Mouse (Mus musculus): ENCODE data around the gene Sdhb. TPM values are rescaled to one million over a fixed set of nuclear protein-coding genes. Genes with fewer than 3 reads are reported as not detected.

Gene Sdhb
- 100 to 1,000 TPM; 197 to 203 TPM for total RNA-seq (2021)

- peak; percentile 97 to 98 for DNase-seq (ENCODE audit: extremely low spot score in 1 of 2, low spot score in 2 of 2)
- intact Hi-C loops (cut with DNase I): no loop called here
Observed at GRCm38 (mm10) chr4:140960781-140961466, at the start of gene Sdhb. Sdhb (plus strand) TSS chr4:140961203.

- intact Hi-C loops (cut with DNase I): no loop called here
- no peak for DNase-seq (ENCODE audit: extremely low spot score in 1 of 2, low spot score in 2 of 2)
Observed at GRCm38 (mm10) chr4:140911416-140911815, 49.6 kb upstream of the Sdhb start.

- intact Hi-C loops (cut with DNase I): no loop called here
- DNase-seq (ENCODE audit: extremely low spot score in 1 of 2, low spot score in 2 of 2): no peak
Observed at GRCm38 (mm10) chr4:140912271-140912833, 48.7 kb upstream of the Sdhb start.

GRCm38 (mm10) chr4:140913565-140913964 lies 47.4 kb upstream of the Sdhb start:
- DNase-seq (ENCODE audit: extremely low spot score in 1 of 2, low spot score in 2 of 2): no peak
- intact Hi-C loops (cut with DNase I): no loop called here

GRCm38 (mm10) chr4:140914731-140915131 lies 46.3 kb upstream of the Sdhb start:
- peak in 1 of 2 experiments; percentile 45 for DNase-seq (ENCODE audit: extremely low spot score in 1 of 2, low spot score in 2 of 2)
- intact Hi-C loops (cut with DNase I): no loop called here

- peak in 1 of 2 experiments; percentile 30 for DNase-seq (ENCODE audit: extremely low spot score in 1 of 2, low spot score in 2 of 2)
- intact Hi-C loops (cut with DNase I): no loop called here
Observed at GRCm38 (mm10) chr4:140915235-140915634, 45.8 kb upstream of the Sdhb start.

- peak in 1 of 2 experiments; percentile 11 for DNase-seq (ENCODE audit: extremely low spot score in 1 of 2, low spot score in 2 of 2)
- intact Hi-C loops (cut with DNase I): no loop called here
Observed at GRCm38 (mm10) chr4:140916296-140916695, 44.7 kb upstream of the Sdhb start.

GRCm38 (mm10) chr4:140917451-140917850 lies 43.6 kb upstream of the Sdhb start:
- DNase-seq (ENCODE audit: extremely low spot score in 1 of 2, low spot score in 2 of 2): peak in 1 of 2 experiments; percentile 14
- intact Hi-C loops (cut with DNase I): no loop called here

GRCm38 (mm10) chr4:140919974-140920836 lies 40.8 kb upstream of the Sdhb start:
- DNase-seq (ENCODE audit: extremely low spot score in 1 of 2, low spot score in 2 of 2): peak in 1 of 2 experiments; percentile 18
- intact Hi-C loops (cut with DNase I): no loop called here

- intact Hi-C loops (cut with DNase I): no loop called here
- no peak for DNase-seq (ENCODE audit: extremely low spot score in 1 of 2, low spot score in 2 of 2)
Observed at GRCm38 (mm10) chr4:140922508-140922907, 38.5 kb upstream of the Sdhb start.

GRCm38 (mm10) chr4:140925648-140926047 lies 35.4 kb upstream of the Sdhb start:
- DNase-seq (ENCODE audit: extremely low spot score in 1 of 2, low spot score in 2 of 2): no peak
- intact Hi-C loops (cut with DNase I): no loop called here

- intact Hi-C loops (cut with DNase I): no loop called here
- DNase-seq (ENCODE audit: extremely low spot score in 1 of 2, low spot score in 2 of 2): no peak
Observed at GRCm38 (mm10) chr4:140928349-140928748, 32.7 kb upstream of the Sdhb start.

- DNase-seq (ENCODE audit: extremely low spot score in 1 of 2, low spot score in 2 of 2): peak in 1 of 2 experiments; percentile 59
- intact Hi-C loops (cut with DNase I): no loop called here
Observed at GRCm38 (mm10) chr4:140929745-140930144, 31.3 kb upstream of the Sdhb start.

GRCm38 (mm10) chr4:140930900-140931470 lies 30.0 kb upstream of the Sdhb start:
- intact Hi-C loops (cut with DNase I): no loop called here
- DNase-seq (ENCODE audit: extremely low spot score in 1 of 2, low spot score in 2 of 2): no peak

GRCm38 (mm10) chr4:140935643-140936042 lies 25.4 kb upstream of the Sdhb start:
- DNase-seq (ENCODE audit: extremely low spot score in 1 of 2, low spot score in 2 of 2): no peak
- intact Hi-C loops (cut with DNase I): no loop called here

GRCm38 (mm10) chr4:140944356-140944755 lies 16.6 kb upstream of the Sdhb start:
- no peak for DNase-seq (ENCODE audit: extremely low spot score in 1 of 2, low spot score in 2 of 2)
- intact Hi-C loops (cut with DNase I): no loop called here

- DNase-seq (ENCODE audit: extremely low spot score in 1 of 2, low spot score in 2 of 2): no peak
- intact Hi-C loops (cut with DNase I): no loop called here
Observed at GRCm38 (mm10) chr4:140944961-140945442, 16.0 kb upstream of the Sdhb start.

GRCm38 (mm10) chr4:140945571-140945970 lies 15.4 kb upstream of the Sdhb start:
- DNase-seq (ENCODE audit: extremely low spot score in 1 of 2, low spot score in 2 of 2): no peak
- intact Hi-C loops (cut with DNase I): no loop called here

- DNase-seq (ENCODE audit: extremely low spot score in 1 of 2, low spot score in 2 of 2): no peak
- intact Hi-C loops (cut with DNase I): no loop called here
Observed at GRCm38 (mm10) chr4:140946048-140946447, 15.0 kb upstream of the Sdhb start.
